Mouse (Mus musculus): Measurements from ENCODE around the gene Slc38a9.

The Slc38a9 gene

GRCm38 (mm10) chr13:112660574-112661381 lies at the start of gene Slc38a9:
Slc38a9 (plus strand) TSS chr13:112660751.
- peak; percentile 95 for DNase-seq

GRCm38 (mm10) chr13:112621592-112621991 lies 39.0 kb upstream of the Slc38a9 start:
- no peak for DNase-seq

DNA sequence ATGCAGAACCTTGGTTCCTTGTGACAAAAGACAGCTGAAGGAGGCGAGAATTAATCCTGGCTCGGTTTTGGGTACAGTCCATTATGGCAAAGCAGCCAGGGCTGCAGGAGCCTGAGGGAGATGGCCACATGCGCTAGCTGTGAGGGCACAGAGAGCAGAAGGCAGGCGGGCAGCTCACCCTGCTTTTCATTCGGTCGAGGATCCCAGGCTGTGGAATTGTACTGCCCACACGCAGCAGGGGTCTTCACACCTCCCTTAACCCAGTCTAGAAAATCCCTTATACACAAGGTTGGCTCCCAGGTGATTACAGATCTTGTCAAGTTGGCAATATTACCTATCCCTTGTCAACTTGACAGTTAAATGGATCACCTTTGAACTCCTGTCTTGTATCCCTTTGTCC lies 36.9 kb upstream of the Slc38a9 start:
- DNase-seq: no peak

DNA sequence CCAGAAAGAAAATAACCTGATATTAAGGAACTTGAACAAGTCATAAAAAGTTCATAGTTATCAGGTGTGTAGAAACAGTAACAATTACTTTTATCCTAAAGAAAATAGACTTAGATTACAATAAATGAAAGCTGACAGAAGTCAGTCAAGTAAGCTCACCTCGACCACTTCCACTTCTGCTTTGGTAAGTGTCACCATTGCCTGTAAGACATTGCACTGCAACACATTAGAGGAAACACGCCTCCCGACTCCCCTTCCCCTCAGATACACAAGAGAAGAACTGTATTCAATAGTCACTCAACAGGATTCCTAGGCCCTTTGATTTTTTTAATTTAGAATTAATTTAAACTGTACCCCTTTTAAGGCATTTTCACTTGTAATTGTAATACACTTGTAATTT lies 35.9 kb upstream of the Slc38a9 start:
- no peak for DNase-seq

- DNase-seq: no peak
Measured at GRCm38 (mm10) chr13:112625566-112625965, 35.0 kb upstream of the Slc38a9 start.

- no peak for DNase-seq
Measured at GRCm38 (mm10) chr13:112635174-112635837, 25.2 kb upstream of the Slc38a9 start.

- DNase-seq: no peak
Measured at GRCm38 (mm10) chr13:112636498-112636897, 24.1 kb upstream of the Slc38a9 start.

- DNase-seq: no peak
Measured at GRCm38 (mm10) chr13:112639111-112639510, 21.4 kb upstream of the Slc38a9 start.

DNA sequence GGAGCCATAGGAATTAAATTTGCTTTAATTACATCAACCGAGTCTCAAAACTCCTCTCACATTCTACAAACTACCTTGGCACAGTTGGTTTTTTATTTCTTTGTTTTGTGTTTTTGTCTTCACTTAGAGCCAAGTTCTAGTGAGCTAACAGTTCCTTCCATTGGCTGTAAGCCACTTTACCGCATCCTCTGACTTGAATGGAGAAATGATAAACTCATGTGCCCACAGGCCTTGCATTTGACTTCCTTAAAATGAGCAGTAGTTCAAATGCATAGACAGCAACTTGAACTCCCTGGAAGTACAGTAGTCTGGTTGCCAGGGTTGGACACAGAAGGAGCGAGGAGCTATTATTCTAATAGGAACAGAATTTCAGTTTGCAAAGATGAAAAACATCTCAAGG lies 17.7 kb upstream of the Slc38a9 start:
- no peak for DNase-seq

GRCm38 (mm10) chr13:112644996-112645395 lies 15.6 kb upstream of the Slc38a9 start:
- no peak for DNase-seq

GRCm38 (mm10) chr13:112645529-112646186 lies 14.9 kb upstream of the Slc38a9 start:
- DNase-seq: no peak

GRCm38 (mm10) chr13:112651183-112651582 lies 9.4 kb upstream of the Slc38a9 start:
- no peak for DNase-seq

DNA sequence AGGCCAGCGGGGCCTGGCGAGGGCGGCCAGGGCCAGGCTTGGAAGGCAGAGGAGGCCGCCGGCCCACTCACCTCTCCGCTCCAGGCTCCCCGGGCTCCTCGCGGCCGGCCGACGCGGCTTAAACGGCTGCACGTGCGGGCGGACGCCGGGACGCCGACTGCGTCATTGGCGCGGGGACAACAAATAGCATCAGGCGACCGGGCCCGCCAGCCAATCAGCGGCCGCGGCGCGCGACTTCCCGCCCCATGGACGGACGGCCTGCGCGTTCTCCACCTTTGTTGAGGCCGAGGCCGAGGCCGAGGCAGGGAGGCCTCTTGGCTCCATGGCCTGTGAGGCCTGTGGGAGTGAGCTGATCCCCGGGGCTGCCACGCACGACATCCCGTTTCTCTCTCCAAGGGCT lies 8.3 kb upstream of the Slc38a9 start, which contains the start of gene Ddx4:
TSS of gene Ddx4 (minus strand) at position 271 of the 400 bp plus-strand sequence.
- no peak for DNase-seq

DNA sequence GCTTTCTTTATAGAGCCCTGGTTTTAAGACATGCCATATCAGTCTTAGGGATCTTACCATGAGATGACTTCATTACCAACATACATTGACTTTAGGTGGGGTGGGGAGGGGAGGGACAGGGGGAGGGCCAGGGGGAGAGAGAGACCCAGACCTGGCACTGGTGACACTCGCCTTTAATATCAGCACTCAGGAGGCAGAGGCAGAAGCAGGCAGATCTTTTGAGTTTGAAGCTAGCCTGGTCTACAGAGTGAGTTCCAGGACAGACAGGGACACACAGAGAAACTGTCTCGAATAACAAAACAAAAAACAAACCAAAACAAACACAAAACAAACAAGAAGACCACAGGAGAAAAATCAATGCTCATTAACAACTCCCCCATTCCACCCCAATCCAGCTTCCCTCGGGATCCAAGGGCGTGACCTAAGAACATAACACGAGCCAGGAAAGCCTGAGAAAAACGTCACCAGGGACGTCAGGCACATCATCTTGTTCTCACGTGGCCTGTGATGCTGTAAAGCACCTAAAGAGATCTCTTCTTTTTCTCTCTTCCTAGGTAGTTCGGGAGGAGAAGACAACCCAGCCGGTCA lies 471 bp upstream of the Slc38a9 start:
- DNase-seq: no peak

- DNase-seq: no peak
Measured at GRCm38 (mm10) chr13:112661687-112662086, 1.1 kb downstream of the Slc38a9 start.

DNA sequence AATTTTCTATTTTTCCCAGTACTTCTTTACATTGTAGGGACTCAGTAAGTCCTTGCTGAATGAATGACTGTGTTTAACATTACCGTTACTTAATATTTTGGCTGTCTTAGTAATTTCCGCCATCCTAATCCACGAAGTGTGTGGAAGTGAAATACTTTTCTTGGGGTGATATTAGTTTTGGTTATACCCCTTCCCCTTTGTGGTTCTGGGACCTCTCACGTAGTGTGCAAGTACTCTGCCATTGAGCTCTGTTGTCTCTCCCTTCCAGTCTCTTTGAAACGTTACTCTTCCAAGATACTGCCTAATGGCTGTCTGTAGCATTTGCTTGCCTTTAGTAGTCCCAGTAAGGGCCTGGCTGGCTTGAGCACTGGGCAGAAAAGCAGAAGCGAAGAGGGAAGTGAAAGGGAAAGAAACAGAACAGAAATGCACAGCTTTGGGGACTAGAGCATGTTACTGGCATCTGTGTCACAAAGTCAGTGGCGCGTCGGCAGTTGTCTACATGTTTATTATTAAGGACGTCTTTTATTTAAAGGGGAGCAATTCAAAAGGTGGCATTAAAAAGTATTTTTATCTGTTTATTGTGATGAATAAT lies 6.0 kb downstream of the Slc38a9 start:
- no peak for DNase-seq

DNA sequence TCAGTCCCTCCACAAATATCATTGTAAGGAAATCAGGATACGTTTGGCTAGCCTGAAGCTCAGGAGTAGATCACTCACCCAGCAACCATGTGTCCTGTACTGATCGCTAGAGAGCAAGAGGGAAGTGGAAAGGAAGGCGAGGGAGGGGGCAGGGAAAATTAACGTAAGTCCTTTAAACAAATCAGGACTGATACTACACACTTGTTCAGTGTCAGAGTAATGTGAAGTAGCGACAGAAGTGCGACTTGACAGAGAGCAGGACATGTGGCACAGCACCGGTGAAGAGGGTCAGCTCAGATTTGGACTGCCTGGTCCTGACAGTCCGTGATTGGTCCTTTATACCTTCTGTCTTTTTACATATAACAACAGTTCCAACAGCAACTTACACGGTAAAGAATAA lies 6.7 kb downstream of the Slc38a9 start:
- DNase-seq: no peak

- DNase-seq: no peak
Measured at GRCm38 (mm10) chr13:112671708-112672107, 11.2 kb downstream of the Slc38a9 start.

DNA sequence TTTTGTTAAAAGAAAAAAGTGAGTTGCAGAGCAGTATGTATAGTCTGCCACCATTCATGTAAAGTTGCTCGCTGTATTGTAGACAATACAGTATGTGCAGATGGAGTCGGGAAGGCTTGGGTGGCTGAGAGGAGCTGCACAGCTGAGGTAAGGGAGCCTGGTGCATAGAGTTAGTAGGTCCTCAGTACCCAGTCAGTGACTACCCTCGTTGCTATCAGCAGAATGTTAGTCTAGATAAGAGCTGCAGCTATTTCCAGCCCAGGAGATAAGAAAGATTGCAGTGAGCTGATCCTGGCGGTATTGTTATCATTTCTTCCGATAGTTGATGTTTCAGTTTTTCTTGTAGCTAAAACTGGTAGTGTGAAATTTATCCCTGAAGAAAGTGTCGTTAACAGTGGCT lies 12.2 kb downstream of the Slc38a9 start:
- no peak for DNase-seq

- DNase-seq: peak; percentile 56
Measured at GRCm38 (mm10) chr13:112673899-112674447, 13.4 kb downstream of the Slc38a9 start.

DNA sequence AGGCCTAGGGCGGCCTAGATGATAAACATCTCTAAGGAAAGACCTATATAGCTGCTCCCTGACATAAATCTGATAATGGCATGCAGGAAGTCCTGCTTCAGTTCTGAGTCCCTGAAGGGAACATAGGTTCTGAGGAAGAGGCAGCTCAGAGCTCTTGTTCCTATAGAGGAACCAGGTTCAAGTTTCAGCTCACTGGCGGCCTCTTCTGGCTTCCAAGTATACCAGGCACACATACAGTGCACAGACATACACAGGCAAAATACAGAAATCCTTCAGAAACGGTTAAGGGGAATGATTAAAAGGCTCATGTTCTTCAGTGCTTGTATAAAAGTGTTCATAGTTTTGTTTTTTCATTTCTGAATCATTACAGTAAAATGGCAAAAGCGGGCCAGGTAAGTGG lies 17.6 kb downstream of the Slc38a9 start:
- no peak for DNase-seq

GRCm38 (mm10) chr13:112683312-112683711 lies 22.8 kb downstream of the Slc38a9 start:
- DNase-seq: no peak

DNA sequence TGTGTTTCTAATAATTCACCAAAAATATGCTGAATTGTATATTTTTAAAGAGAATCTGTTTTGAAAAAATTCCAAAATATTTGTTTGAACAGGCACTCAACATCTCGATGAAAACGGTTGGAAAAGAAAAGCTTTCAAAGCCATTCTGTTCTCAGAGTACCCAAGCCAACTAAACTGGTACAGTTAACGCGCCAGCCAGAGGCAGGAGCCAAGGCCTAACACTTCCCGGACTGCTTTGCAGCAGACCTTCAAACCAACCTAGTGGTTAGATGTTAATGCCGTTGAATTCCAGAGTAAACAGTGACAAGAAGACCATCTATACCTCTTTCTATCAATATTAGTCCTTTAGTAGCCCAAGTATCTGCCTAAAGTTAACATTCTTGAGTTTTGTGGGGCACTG lies 23.4 kb downstream of the Slc38a9 start:
- DNase-seq: no peak

Data from kidney, adult 11 months (tissue).